Mouse (Mus musculus) cerebral cortex, adult 2 months (tissue): ENCODE measurements around the gene Gm10358.

Experiments used
- WGBS: fragments of 180-500 bp; shearing (Covaris S2); methylation state at CpG from one replicate; pipeline ENCODE4 v1.1.7; 2018; 5-methylcytosine and 5-hydroxymethylcytosine counted together

Gm10358 gene

GRCm38 (mm10) chr8:75406489-75406888 lies at the start of gene Gm10358:
TSS of gene Gm10358 (minus strand) at chr8:75406589.
- 95% methylated on average over 5 of the region's 5 CpGs for WGBS

DNA sequence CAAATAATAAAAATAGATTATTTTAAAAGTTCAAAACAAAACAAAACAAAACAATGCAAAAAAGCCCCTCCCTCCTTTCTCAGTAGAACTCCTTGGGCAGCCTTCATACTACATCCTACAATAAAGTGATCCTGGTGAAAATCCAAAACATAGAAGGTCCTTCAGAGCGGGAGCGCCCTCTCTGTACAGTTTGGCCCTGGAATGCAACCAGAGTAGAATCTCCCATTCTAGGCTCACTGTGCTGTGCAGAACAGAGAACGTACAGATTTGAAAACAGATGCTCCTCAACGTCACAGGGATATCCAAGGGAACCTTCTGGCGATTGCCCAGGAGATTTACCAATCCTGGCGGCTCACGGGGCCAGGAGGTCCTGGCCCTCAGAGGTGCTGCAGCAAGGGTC lies 42.0 kb upstream of the Gm10358 start, which contains the start of gene Iqcm:
Gene Iqcm, plus strand, starts transcription at position 301 of the 400 bp plus-strand sequence.
- WGBS: 87% methylated on average over 7 of the region's 7 CpGs

DNA sequence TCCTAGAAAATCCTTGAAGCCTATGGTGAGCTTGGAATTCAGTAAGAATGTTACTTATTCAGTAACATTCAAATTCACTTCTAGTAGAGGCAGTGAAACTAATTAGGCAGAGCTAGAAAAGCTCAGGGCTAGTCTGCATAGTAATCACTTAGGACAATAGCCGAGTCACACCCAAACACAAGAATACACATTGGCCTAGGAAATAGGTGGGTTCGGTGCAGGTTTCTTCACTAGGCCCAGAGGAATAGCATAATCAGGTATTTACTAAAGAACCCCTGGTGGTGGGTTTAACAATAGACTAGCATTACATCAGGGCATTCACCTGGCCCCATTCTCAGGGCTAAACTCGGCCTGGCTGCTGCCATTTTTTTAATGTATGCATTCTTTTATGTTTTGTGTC lies 9.3 kb upstream of the Gm10358 start:
- WGBS: 72% methylated on average over 3 of the region's 3 CpGs

- 92% methylated on average over 4 of the region's 4 CpGs for WGBS
Observed at GRCm38 (mm10) chr8:75384770-75385290, 21.6 kb downstream of the Gm10358 start.

DNA sequence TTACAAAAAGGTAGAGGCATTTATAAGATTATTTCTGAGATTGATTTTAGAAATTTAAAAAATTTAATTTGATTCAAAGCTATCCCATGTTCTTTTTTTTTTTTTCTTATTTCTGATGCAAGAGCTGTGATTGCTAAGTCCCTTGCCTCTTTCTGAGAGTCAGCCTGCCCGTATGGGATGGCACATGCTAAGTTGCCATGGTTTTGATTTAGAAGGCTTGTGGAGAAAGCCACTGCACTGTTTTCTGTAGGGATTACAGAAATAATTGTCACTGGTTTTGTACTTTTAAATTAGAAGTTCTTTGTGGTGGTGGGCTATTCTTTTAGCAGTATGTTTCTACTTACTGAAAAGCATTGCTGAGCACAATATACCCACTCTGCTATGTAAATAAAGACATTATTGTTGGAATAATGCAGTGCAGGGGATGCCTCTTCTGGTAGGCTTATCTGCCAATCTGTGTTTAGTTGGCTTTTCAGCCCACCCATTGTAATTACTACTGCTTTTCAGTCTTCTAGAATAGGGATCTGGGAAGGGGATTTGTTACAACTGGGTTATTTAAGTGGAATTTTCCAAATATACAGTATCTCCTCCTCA lies 30.8 kb downstream of the Gm10358 start:
- 60% methylated on average over 1 of the region's 1 CpGs for WGBS

DNA sequence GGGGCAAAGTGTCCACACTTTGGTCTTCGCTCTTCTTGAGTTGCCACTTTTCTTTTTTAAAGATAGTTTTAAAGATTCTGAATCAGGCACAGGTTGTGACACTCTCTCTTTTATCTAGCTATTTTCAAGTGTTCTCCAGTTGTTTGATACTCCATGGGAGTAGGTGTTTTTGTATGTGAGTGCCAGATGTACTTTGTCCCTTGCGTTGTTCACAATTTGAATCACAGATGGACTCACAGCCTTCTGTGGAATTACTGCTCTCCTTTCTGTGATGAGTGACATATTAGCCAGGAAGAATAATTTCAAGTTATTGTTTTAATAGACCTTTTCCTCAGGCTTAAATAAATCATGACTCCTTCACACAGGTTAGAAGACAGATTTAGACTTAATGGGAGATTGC lies 34.4 kb downstream of the Gm10358 start:
- 93% methylated on average over 2 of the region's 2 CpGs for WGBS
